Mouse (Mus musculus) gastrocnemius, postnatal 25 days (tissue): Measurements from ENCODE around the gene Mettl17. TPM values are rescaled to one million over a fixed set of nuclear protein-coding genes. Genes with fewer than 3 reads are reported as not detected.

ENCODE experiments used
- DNase-seq: peaks from one replicate; pipeline ENCODE4 v3.0.0; 2022
- microRNA-seq, 2 experiments: library from miRNA; unstranded; fragments of <30 nt; microRNA quantifications; one replicate each; pipeline ENCODE4 v1.2.0; 2021; ENCODE audit warnings: borderline replicate concordance in 2 of 2
- total RNA-seq, 2 experiments: library from RNA; stranded (reverse); gene quantifications; 1 replicate in 1 of 2; 2 replicates in 1 of 2; pipeline ENCODE4 v1.2.3; 2021

Mettl17 gene
- total RNA-seq, 2 experiments from 2014 or later = 9.3 to 15.8 TPM

DNA sequence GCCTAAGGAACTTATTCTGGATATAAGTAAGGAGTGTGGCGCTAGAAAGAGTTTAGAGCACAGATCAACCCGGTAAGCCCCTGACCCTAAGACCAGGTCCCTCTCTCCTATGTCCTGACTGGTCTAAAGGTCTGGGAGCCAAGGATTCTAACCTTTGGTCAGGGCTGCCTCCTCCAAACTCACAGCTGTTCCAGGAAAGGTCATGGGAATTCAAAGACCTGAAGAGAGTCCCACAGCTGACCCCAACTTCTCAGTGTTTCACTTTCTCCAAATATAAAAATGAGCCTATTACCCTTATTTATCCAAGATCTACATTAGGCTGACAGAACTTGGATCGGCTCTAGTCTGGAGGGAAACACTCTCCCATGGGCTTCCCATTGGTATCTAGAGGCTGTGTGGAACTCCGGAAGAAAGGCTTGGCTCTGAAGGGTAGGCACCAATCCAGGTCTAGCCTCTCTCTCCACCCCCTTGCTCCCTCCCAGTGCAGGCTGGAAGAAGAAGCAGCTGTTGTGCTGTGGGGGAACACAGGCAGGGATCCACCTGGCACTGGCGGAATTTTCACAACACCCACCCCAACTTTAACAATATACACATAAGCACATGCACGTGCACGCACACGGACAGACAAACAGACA is 44.8 kb downstream of the Mettl17 start:
- peak; percentile 85 for DNase-seq

DNA sequence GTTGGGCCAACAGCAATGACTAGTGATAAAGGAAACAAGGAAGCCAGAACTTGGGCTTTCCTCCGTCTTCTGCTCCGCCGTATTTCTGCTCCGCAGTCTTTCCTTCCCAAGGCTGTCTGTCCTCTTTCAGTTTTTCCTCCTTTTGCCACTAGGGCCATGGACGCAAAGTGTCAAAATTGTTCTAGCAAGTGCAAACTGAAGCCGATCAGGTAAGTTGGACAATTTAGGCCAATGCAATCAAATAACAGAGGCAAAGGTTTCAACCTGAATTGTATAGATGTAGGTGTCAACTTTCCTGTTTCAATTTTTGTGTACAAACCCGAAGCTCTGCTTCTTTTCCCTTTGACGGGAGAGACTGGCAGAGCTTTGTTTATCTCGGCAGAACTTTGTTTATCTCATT is 45.3 kb downstream of the Mettl17 start:
- no peak for DNase-seq

GRCm38 (mm10) chr14:51930824-51931223 is 46.2 kb downstream of the Mettl17 start:
- peak; percentile 67 for DNase-seq

DNA sequence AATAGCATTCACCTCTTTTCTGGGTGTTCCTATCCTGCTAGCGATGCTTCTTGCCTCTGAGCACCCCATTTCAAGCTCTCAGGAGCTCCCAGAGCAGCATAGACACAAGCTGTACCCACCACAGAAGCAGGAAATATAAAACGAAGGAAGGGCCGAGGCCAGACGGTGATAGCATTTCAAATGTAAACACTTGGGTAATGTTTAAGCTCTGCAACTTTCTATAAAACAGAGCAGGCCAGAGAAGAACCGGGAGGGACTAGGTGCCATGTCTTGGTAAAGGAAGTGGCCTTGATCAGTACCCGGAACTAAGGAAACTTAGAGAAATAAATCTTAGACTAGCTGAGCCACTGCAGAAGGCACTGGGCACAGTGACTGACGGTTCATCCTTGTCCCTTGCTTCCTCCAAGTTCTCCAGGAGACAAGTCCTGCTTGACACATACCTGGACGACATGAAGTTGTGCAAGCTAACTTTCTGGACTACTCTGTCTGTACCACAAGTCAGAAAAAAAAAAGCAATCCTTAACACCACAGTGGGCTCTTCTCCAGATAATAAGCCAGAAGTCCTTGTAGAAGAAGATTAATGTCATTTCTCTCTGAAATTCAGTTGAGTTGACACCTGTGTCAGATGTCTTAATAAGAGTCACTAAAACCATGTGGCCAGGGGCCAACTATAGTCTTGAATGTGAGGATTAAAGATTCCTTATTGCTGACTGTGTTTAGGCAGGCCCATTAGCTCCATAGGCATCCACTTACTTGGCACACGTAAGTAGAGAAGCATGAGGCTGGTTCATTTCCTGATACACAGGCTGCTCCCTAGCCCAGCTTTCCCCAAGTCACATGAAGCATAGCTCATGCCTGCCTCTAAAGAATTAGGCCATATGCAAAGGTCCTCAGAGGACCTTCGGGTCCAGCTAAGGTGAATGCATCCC is 47.7 kb downstream of the Mettl17 start:
- no peak for DNase-seq

GRCm38 (mm10) chr14:51939005-51939404 is 54.4 kb downstream of the Mettl17 start:
- DNase-seq = no peak

DNA sequence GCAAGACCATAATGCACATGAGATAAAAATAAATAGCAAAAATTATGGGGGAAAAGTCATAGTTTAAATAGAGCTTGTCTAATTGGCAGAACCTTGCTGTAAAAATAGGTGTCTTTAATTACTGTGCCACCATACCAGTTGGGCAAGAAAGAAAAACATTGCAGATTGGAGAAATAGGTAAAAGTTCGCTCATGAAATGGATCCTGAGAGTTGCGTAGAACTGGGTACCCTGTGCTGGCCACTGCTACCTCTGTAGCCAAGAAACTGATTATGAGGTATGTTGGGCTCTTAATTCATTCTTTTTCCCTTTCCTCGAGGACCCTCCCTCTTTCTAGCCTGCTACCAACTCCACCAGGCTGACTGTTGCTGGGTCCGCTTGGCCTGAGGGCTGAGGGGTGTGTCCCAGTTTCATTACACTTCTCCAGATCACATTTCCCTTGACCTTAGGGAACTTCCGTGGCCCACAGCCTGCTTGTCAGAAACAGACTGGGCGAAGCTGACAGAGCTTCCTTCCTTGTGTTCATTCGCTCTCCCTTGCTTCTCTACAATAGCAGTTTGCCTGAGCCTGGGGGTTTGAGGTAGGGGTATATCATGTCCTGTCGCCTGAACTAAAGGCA is 56.4 kb downstream of the Mettl17 start:
- DNase-seq = peak; percentile 55

DNA sequence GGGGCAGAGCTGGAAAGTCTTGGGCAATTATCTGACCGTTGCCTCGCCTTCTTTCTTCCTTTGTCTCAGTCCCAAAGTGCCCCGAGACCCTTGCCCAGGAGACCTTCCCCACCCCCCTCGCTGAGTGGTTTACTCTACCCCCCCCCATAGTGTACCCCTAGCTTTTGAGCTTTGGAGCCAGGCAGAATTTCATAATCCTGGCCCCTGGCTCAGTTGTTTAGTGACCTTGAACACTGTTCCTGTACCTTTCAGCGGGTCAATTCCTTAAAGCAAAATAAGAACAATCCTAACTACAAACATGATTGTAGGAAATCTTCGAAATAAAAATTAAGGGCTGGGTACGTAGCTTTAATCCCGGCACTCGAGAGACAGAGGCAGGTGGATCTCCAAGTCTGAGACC is 56.9 kb downstream of the Mettl17 start:
- DNase-seq = no peak

DNA sequence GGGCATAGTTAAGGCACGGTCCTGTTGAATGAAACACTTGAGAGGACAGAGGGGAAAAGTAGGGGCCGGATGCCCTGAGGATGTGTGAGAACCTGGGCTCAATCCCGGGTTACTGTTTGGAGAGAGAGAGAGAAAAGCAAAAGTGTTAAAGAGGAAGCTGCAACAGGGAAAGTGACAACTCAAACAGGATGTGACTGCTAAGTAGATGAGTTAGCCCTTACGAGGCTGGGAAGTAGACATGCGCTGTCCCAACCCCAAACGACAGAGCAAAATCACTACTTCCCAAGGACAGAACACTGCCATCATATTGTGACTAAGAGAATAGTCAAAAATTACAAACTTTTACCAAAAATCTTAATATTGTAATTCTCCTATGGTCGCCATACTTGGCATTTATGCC is 57.6 kb downstream of the Mettl17 start:
- DNase-seq = no peak

Small RNAs within 50 kb of the gene (microRNA-seq; reads per million reads assigned to microRNA genes)
- 0 reads per million in 2 experiments for gene Gm27375

Other genes with a start within 250 kb of the Mettl17 start
- gene Gm4181, start 249.2 kb upstream of the Mettl17 start, total RNA-seq = not detected
- gene Gm17079, start 189.4 kb upstream of the Mettl17 start, total RNA-seq = not detected
- not detected for gene Gm5800, start 167.7 kb upstream of the Mettl17 start, total RNA-seq
- not detected for gene Ang4, start 111.3 kb upstream of the Mettl17 start, total RNA-seq
- gene AY358078, start 84.8 kb upstream of the Mettl17 start, total RNA-seq = not detected
- gene Ear6, start 31.1 kb upstream of the Mettl17 start, total RNA-seq = not detected
- under 1 TPM; 0.46 to 0.54 TPM for gene Slc39a2, start 8.0 kb downstream of the Mettl17 start, total RNA-seq
- gene Ndrg2, start 29.3 kb downstream of the Mettl17 start, total RNA-seq = 1,000 to 10,000 TPM; 1,373 to 1,538 TPM
- 1 to 10 TPM in 1 of 2 experiments, under 1 TPM in 1; 0.62 to 1.1 TPM for gene Tppp2, start 33.6 kb downstream of the Mettl17 start, total RNA-seq
- not detected for gene Rnase13, start 37.9 kb downstream of the Mettl17 start, total RNA-seq
- 10 to 100 TPM; 17.2 to 17.6 TPM for gene Arhgef40, start 99.9 kb downstream of the Mettl17 start, total RNA-seq
- 1 to 10 TPM; 1.5 to 2.1 TPM for gene Tmem253, start 130.8 kb downstream of the Mettl17 start, total RNA-seq
- 10 to 100 TPM; 10.8 to 11.7 TPM for gene Zfp219, start 135.9 kb downstream of the Mettl17 start, total RNA-seq
- gene Olfr221, start 157.6 kb downstream of the Mettl17 start, total RNA-seq = not detected
- 10 to 100 TPM; 71.5 to 72.2 TPM for gene Hnrnpc, start 219.2 kb downstream of the Mettl17 start, total RNA-seq
- gene Rpgrip1, start 225.9 kb downstream of the Mettl17 start, total RNA-seq = not detected